Mouse (Mus musculus) ES-E14 (cell line): ENCODE measurements at regions not wholly inside any gene's neighbourhood (a gene's known extent, or its start where the extent isn't known, plus 50 kb on each side); places are given as distances from the start of the nearest gene placed in this dataset.

ENCODE experiments used
- CHD2 ChIP-seq: IDR thresholded peaks from 2 replicates; pipeline ENCODE4 v1.6.1; 2014; ENCODE audit warnings: mild to moderate bottlenecking, low read depth, low read length, inconsistent platforms
- HCFC1 ChIP-seq: IDR thresholded peaks from 2 replicates; pipeline ENCODE4 v1.6.1; 2012; ENCODE audit warnings: low read length, inconsistent platforms, borderline replicate concordance; ENCODE audit not compliant: insufficient read depth
- MAFK ChIP-seq: IDR thresholded peaks from 2 replicates; pipeline ENCODE4 v1.6.1; 2014; ENCODE audit warnings: mild to moderate bottlenecking, low read depth, low read length, inconsistent platforms; ENCODE audit not compliant: insufficient read depth
- ZC3H11A ChIP-seq: IDR thresholded peaks from 2 replicates; pipeline ENCODE4 v1.6.1; 2012; ENCODE audit warnings: low read depth, mild to moderate bottlenecking, inconsistent platforms, low read length, borderline replicate concordance
- ZNF384 ChIP-seq: IDR thresholded peaks from 2 replicates; pipeline ENCODE4 v1.6.1; 2012; ENCODE audit warnings: low read depth, low read length, inconsistent platforms

GRCm38 (mm10) chr19:56061882-56062540 lies 224.9 kb upstream of the Habp2 start:
- TF ChIP-seq ZNF384 (no peak), MAFK (no peak), CHD2 (no peak), ZC3H11A (no peak), HCFC1 (no peak)
